Mouse (Mus musculus): ENCODE measurements around the gene Cdk2ap2.

- TF ChIP-seq CTCF (conservative IDR thresholded peaks at IDR 0.05; ENCODE audit: insufficient read depth, insufficient read length, low read depth, low read length) (peak; percentile 74), POLR2A (IDR thresholded peaks at IDR 0.05; ENCODE audit: low read depth, low read length) (no peak)
These were observed 45.1 kb upstream of the Cdk2ap2 start for GRCm38 (mm10) chr19:4051741-4052515.
